Mouse (Mus musculus) stomach, postnatal 0 days (tissue): ENCODE measurements around the gene P2ry4.

Experiments used
- CTCF ChIP-seq: IDR thresholded peaks from 2 replicates; pipeline ENCODE4 v1.5.1; 2016; ENCODE audit warnings: antibody characterized with exemption, low read depth, mild to moderate bottlenecking, moderate library complexity
- EP300 ChIP-seq: optimal IDR thresholded peaks from 2 replicates; pipeline ENCODE3; 2016; ENCODE audit warnings: antibody characterized with exemption

- no peak for TF ChIP-seq CTCF
- no peak for TF ChIP-seq EP300
Observed at GRCm38 (mm10) chrX:100625802-100626793, 31.4 kb upstream of the P2ry4 start, which contains the start of gene Pdzd11.
